Mouse (Mus musculus): ENCODE measurements at regions not wholly inside any gene's neighbourhood (a gene's known extent, or its start where the extent isn't known, plus 50 kb on each side); places are given as distances from the start of the nearest gene placed in this dataset.

- no peak for TF ChIP-seq CTCF (IDR thresholded peaks at IDR 0.05; ENCODE audit: extremely low read depth, insufficient read length, insufficient replicate concordance, low read depth, low read length)
- TF ChIP-seq POLR2A (IDR thresholded peaks at IDR 0.05; ENCODE audit: low read depth, low read length): no peak
These were observed 250.6 kb upstream of the Rora start for GRCm38 (mm10) chr9:68402981-68403380.

All from small intestine, adult 2 months (tissue).